Mouse (Mus musculus) right cerebral cortex, postnatal 14 days (tissue): ENCODE data around the gene Gm20816.
"Not testable (repeated sequence)": the region's sequence is repeated elsewhere in the genome, so short reads cannot be mapped to it uniquely, and the experiment has no call there.

ENCODE experiments used
- DNase-seq: peaks from one replicate; pipeline ENCODE4 v3.0.0; 2022

The Gm20816 gene

GRCm38 (mm10) chrY:68537655-68538054, at the start of gene Gm20816:
Gm20816 (plus strand) TSS chrY:68537955.
- not testable (repeated sequence) for DNase-seq
